Mouse (Mus musculus): ENCODE results near the gene Anp32a. TPM values are rescaled to one million over a fixed set of nuclear protein-coding genes. Genes with fewer than 3 reads are reported as not detected.

The Anp32a gene
- total and polyA plus RNA-seq, 2 experiments from 2014 or later = 110 to 130 TPM

- H3K9me3 ChIP-seq (ENCODE audit: low read length) = no peaks in the 10 kb centered on the region
- H3K4me3 ChIP-seq (ENCODE audit: low read depth, low read length) = no peak overlapping the region
- H3K27me3 ChIP-seq (ENCODE audit: insufficient read depth, low read length) = no peaks in the 10 kb centered on the region
- 71% methylated on average over 7 of the region's 7 CpGs for WGBS
- H3K36me3 ChIP-seq (ENCODE audit: insufficient read depth) = peaks cover 7% of the 10 kb centered on the region; the same call in 1 of the 2 replicates
- DNase-seq (no peak), ATAC-seq (no peak)
- H3K4me2 ChIP-seq (ENCODE audit: low read depth) = no peak overlapping the region
- peaks cover 7% of the 10 kb centered on the region; the same call in 1 of the 2 replicates for H3K4me1 ChIP-seq (ENCODE audit: insufficient read depth)
- no peak overlapping the region for H3K9ac ChIP-seq
- no peak overlapping the region for H3K27ac ChIP-seq (ENCODE audit: low read depth, low read length)
- TF ChIP-seq CTCF (IDR thresholded peaks at IDR 0.05; ENCODE audit: low read depth) = no peak
Measured at GRCm38 (mm10) chr9:62353784-62354183, 12.7 kb downstream of the Anp32a start.

DNA sequence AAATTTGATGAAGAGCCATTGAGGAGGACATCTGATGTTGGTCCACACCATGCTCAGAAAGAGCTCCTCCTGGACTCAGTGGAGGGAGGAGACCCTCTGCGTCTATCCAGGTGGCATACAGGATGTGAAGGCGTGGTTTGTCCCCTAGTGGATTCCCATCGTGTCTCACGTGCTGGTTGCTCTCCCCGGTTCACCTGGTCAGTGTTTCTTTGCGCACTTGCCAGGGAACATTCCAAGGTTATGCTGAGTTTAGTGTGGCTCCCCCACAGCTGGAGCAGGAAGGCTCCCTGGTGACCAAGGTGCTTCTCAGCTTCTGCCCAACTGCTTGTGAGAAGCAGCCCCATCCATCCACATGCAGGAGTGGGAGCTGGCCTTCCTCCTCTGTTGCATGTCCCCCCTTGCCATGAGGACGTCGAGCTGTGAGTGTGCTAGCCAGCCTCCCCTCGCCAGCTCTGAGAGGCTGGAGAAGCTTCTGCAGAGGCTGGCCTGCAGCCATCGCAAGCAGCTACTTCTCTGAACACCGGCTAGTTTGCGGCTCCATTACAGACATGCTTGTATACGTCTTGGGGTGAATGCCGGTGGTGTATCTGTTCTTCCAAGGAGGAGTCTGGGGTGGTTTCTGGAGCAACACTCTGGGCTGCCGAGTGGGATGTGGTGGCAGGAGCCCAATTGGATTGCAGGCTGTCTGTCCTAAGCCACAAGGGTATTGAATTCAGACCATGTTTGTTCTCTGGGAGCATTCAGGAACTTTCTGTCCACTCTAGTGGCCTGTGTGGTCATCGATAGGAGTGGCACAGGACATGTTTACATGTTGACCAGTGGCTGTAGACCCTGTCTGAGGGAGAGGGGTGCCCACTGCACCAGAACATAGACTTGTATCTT, 14.0 kb downstream of the Anp32a start:
- TF ChIP-seq CTCF (IDR thresholded peaks at IDR 0.05; ENCODE audit: low read depth) = no peak
- Histone ChIP-seq H3K4me2 (ENCODE audit: low read depth) (no peak overlapping the region), H3K36me3 (ENCODE audit: insufficient read depth) (peaks cover 10% of the 10 kb centered on the region; the same call in 1 of the 2 replicates), H3K4me3 (ENCODE audit: low read depth, low read length) (no peak overlapping the region), H3K27me3 (ENCODE audit: insufficient read depth, low read length) (no peaks in the 10 kb centered on the region), H3K27ac (ENCODE audit: low read depth, low read length) (no peak overlapping the region), H3K9ac (no peak overlapping the region), H3K9me3 (ENCODE audit: low read length) (no peaks in the 10 kb centered on the region), H3K4me1 (ENCODE audit: insufficient read depth) (no peaks in the 10 kb centered on the region)
- 54% methylated on average over 16 of the region's 16 CpGs for WGBS
- no peak for DNase-seq
- no peak for ATAC-seq

- no peak overlapping the region for H3K4me2 ChIP-seq (ENCODE audit: low read depth)
- ATAC-seq (no peak), DNase-seq (no peak)
- no peaks in the 10 kb centered on the region for H3K9me3 ChIP-seq (ENCODE audit: low read length)
- H3K4me3 ChIP-seq (ENCODE audit: low read depth, low read length) = no peak overlapping the region
- H3K36me3 ChIP-seq (ENCODE audit: insufficient read depth) = peaks cover 10% of the 10 kb centered on the region; the same call in 1 of the 2 replicates
- no peaks in the 10 kb centered on the region for H3K27me3 ChIP-seq (ENCODE audit: insufficient read depth, low read length)
- no peaks in the 10 kb centered on the region for H3K4me1 ChIP-seq (ENCODE audit: insufficient read depth)
- TF ChIP-seq CTCF (IDR thresholded peaks at IDR 0.05; ENCODE audit: low read depth) = no peak
- no peak overlapping the region for H3K9ac ChIP-seq
- no peak overlapping the region for H3K27ac ChIP-seq (ENCODE audit: low read depth, low read length)
- WGBS = 82% methylated on average over 6 of the region's 6 CpGs
Measured at GRCm38 (mm10) chr9:62355763-62356162, 14.7 kb downstream of the Anp32a start.

GRCm38 (mm10) chr9:62357593-62357992, 16.5 kb downstream of the Anp32a start:
- Histone ChIP-seq H3K9ac (no peak overlapping the region), H3K4me2 (ENCODE audit: low read depth) (no peak overlapping the region), H3K27ac (ENCODE audit: low read depth, low read length) (no peak overlapping the region), H3K36me3 (ENCODE audit: insufficient read depth) (peaks cover 8% of the 10 kb centered on the region; the same call in 1 of the 2 replicates), H3K9me3 (ENCODE audit: low read length) (no peaks in the 10 kb centered on the region), H3K4me1 (ENCODE audit: insufficient read depth) (no peaks in the 10 kb centered on the region), H3K27me3 (ENCODE audit: insufficient read depth, low read length) (no peaks in the 10 kb centered on the region), H3K4me3 (ENCODE audit: low read depth, low read length) (no peak overlapping the region)
- 88% methylated on average over 8 of the region's 8 CpGs for WGBS
- ATAC-seq (no peak), DNase-seq (no peak)
- no peak for TF ChIP-seq CTCF (IDR thresholded peaks at IDR 0.05; ENCODE audit: low read depth)

- no peak for DNase-seq
- 78% methylated on average over 9 of the region's 9 CpGs for WGBS
Measured at GRCm38 (mm10) chr9:62358851-62359250, 17.8 kb downstream of the Anp32a start.

DNA sequence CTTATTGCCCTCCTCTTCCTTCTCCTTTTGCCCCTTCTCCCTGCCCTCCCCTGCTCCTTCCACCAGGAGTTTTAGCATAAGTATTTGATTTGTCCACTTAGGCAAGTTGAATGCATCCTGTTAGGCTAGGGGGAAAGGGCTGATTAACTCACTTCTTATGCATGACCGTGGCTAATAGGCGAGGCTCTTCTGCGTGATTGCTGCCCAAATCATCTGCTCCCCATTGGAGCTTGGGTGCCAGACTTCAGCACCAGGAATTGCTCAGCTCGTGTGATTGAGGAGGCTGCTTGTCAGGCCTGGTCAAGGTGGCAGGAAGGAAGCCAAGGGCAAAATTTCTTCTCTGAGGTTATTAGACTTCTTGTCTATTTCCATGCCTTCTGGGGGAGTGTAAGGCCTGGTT, 19.8 kb downstream of the Anp32a start:
- no peaks in the 10 kb centered on the region for H3K27me3 ChIP-seq (ENCODE audit: insufficient read depth, low read length)
- 10% methylated on average over 4 of the region's 4 CpGs for WGBS
- H3K9ac ChIP-seq = no peak overlapping the region
- DNase-seq = no peak
- peaks cover 16% of the 10 kb centered on the region for H3K4me1 ChIP-seq (ENCODE audit: insufficient read depth)
- H3K9me3 ChIP-seq (ENCODE audit: low read length) = no peaks in the 10 kb centered on the region
- ATAC-seq = no peak
- TF ChIP-seq CTCF (IDR thresholded peaks at IDR 0.05; ENCODE audit: low read depth) = no peak
- no peak overlapping the region for H3K4me2 ChIP-seq (ENCODE audit: low read depth)
- peaks cover 7% of the 10 kb centered on the region; the same call in 1 of the 2 replicates for H3K36me3 ChIP-seq (ENCODE audit: insufficient read depth)
- H3K4me3 ChIP-seq (ENCODE audit: low read depth, low read length) = no peak overlapping the region
- H3K27ac ChIP-seq (ENCODE audit: low read depth, low read length) = no peak overlapping the region

More at GRCm38 (mm10) chr9:62358851-62359250, 17.8 kb downstream of the Anp32a start:
- no peak for TF ChIP-seq CTCF (IDR thresholded peaks at IDR 0.05; ENCODE audit: low read depth)
- Histone ChIP-seq H3K4me1 (ENCODE audit: insufficient read depth) (no peaks in the 10 kb centered on the region), H3K4me2 (ENCODE audit: low read depth) (no peak overlapping the region), H3K36me3 (ENCODE audit: insufficient read depth) (peaks cover 8% of the 10 kb centered on the region; the same call in 1 of the 2 replicates), H3K4me3 (ENCODE audit: low read depth, low read length) (no peak overlapping the region), H3K27ac (ENCODE audit: low read depth, low read length) (no peak overlapping the region), H3K9ac (no peak overlapping the region), H3K9me3 (ENCODE audit: low read length) (no peaks in the 10 kb centered on the region), H3K27me3 (ENCODE audit: insufficient read depth, low read length) (no peaks in the 10 kb centered on the region)
- ATAC-seq = no peak

DNA sequence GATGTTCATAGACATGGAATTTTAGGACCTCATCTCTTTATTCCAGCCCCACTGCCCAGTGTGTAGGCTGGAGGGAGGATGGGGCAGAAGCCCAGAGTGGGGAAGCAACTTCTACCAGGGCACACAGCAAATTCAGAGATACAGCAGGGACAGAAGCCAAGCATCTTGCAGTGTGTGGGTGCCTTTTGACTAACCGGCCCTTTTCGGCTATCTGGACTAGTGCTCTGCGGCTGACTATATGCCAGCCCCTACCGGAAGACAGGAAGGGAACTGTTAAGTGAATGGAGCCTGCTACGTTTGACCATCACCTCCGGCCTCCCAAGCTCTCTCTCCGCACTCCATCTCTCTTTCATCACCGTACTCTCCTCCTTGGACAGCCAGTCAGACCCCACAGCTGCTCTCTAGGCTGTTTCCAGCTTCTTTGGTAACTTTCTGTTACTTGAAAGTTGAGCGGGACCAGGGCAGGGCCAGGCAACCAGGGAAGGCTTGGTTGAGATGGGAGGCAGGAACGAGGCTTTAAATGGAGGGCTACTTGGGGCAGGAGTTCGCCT, 21.8 kb downstream of the Anp32a start:
- Histone ChIP-seq H3K9ac (peak overlapping the region; percentile 57; the same call in 1 of the 2 replicates), H3K27ac (ENCODE audit: low read depth, low read length) (peak overlapping the region; percentile 79; the same call in 1 of the 2 replicates), H3K9me3 (ENCODE audit: low read length) (no peaks in the 10 kb centered on the region), H3K4me1 (ENCODE audit: insufficient read depth) (peaks cover 33% of the 10 kb centered on the region), H3K36me3 (ENCODE audit: insufficient read depth) (0 out of 2 replicates have a peak, but pooled peaks cover 4% of the 10 kb centered on the region), H3K27me3 (ENCODE audit: insufficient read depth, low read length) (no peaks in the 10 kb centered on the region), H3K4me2 (ENCODE audit: low read depth) (peak overlapping the region; percentile 58), H3K4me3 (ENCODE audit: low read depth, low read length) (no peak overlapping the region)
- no peak for TF ChIP-seq CTCF (IDR thresholded peaks at IDR 0.05; ENCODE audit: low read depth)
- 38% methylated on average over 11 of the region's 11 CpGs for WGBS
- DNase-seq = no peak
- ATAC-seq = no peak

All from forebrain, postnatal 0 days (tissue).